Mouse (Mus musculus): ENCODE measurements at regions not wholly inside any gene's neighbourhood (a gene's known extent, or its start where the extent isn't known, plus 50 kb on each side); places are given as distances from the start of the nearest gene placed in this dataset.
A peak's percentile ranks its signal among the peaks of the same experiment; 100 is the strongest.
"Not testable (repeated sequence)": the region's sequence is repeated elsewhere in the genome, so short reads cannot be mapped to it uniquely, and the experiment has no call there.

GRCm38 (mm10) chr12:17852138-17852537 is 161.5 kb downstream of the Hpcal1 start:
- not testable (repeated sequence) for H3K27ac ChIP-seq (ENCODE audit: insufficient read depth, low read depth, low read length)
- WGBS = 21% methylated on average over 3 of the region's 3 CpGs

GRCm38 (mm10) chr12:17872491-17872890 is 181.8 kb downstream of the Hpcal1 start:
- 75% methylated on average over 6 of the region's 6 CpGs for WGBS
- H3K4me1 ChIP-seq (ENCODE audit: control insufficient read depth, insufficient read depth, low read length); H3K4me3 ChIP-seq (ENCODE audit: insufficient read depth, low read depth, low read length); H3K27ac ChIP-seq (ENCODE audit: insufficient read depth, low read depth, low read length): not testable (repeated sequence)

More at GRCm38 (mm10) chr12:17852138-17852537, 161.5 kb downstream of the Hpcal1 start:
- not testable (repeated sequence) for H3K4me3 ChIP-seq (ENCODE audit: insufficient read depth, low read depth, low read length); H3K4me1 ChIP-seq (ENCODE audit: control insufficient read depth, insufficient read depth, low read length)

GRCm38 (mm10) chr12:17881371-17882116 is 190.9 kb downstream of the Hpcal1 start:
- peak; percentile 54 for TF ChIP-seq CTCF (IDR thresholded peaks at IDR 0.05; ENCODE audit: insufficient read depth, low read depth, low read length)
- TF ChIP-seq POLR2A (IDR thresholded peaks at IDR 0.05; ENCODE audit: insufficient read depth, low read depth, low read length) = peak; percentile 20; the same call in 1 of the 2 replicates
- H3K27ac ChIP-seq (ENCODE audit: insufficient read depth, low read depth, low read length) = no peak overlapping the region
- WGBS = under 1% methylated on average over 59 of the region's 59 CpGs
- no peaks in the 10 kb centered on the region for H3K4me1 ChIP-seq (ENCODE audit: control insufficient read depth, insufficient read depth, low read length)
- peak overlapping the region; percentile 95 for H3K4me3 ChIP-seq (ENCODE audit: insufficient read depth, low read depth, low read length)

DNA sequence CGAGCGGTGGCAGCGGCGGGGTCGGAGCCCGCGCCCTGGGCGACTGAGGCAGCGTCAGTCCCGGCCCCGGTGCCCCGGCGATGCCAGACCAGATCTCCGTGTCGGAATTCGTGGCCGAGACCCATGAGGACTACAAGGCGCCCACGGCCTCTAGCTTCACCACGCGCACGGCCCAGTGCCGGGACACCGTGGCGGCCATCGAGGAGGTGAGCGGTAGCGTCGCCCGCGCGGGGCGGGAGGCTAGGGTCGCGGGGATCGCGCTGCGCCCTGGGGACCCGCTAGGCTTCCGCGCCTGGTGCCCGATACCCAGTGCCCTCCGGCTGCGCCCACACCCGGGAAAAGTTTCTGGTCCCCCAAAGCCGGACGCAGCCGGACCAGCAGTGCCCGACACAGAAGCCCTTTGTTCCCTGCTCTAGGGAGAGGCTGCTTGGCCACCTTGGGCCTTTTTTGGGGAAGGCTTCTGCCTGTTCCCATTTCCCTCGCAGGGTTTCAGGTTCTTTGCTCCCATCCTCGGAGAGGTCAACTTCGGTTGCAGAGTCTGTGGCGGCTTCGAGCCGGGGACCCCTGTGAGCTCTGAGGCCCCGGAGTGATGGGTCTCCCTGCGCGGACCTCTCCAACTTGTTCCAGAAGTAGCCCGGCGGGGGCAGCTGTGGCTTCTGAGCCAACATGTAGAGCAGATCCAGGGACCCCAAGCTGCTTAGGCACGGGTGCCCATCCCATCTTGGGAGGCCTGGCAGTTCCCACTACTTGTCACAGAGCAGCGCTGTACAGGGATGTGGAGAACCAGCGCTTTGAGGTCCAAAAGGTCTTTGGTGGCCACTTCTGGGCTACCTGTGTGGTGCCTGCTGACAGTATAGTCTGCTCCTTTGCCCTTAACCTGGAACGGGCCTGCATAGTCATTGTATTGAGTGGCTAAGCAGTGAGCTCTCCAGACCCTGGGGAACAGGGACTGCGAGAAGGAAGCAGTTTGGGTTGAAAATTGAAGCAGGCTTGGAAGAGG is 191.8 kb downstream of the Hpcal1 start:
- not testable (repeated sequence) for H3K27ac ChIP-seq (ENCODE audit: insufficient read depth, low read depth, low read length); H3K4me1 ChIP-seq (ENCODE audit: control insufficient read depth, insufficient read depth, low read length)
- H3K4me3 ChIP-seq (ENCODE audit: insufficient read depth, low read depth, low read length) = peak overlapping the region; percentile 95
- 2% methylated on average over 65 of the region's 65 CpGs for WGBS

DNA sequence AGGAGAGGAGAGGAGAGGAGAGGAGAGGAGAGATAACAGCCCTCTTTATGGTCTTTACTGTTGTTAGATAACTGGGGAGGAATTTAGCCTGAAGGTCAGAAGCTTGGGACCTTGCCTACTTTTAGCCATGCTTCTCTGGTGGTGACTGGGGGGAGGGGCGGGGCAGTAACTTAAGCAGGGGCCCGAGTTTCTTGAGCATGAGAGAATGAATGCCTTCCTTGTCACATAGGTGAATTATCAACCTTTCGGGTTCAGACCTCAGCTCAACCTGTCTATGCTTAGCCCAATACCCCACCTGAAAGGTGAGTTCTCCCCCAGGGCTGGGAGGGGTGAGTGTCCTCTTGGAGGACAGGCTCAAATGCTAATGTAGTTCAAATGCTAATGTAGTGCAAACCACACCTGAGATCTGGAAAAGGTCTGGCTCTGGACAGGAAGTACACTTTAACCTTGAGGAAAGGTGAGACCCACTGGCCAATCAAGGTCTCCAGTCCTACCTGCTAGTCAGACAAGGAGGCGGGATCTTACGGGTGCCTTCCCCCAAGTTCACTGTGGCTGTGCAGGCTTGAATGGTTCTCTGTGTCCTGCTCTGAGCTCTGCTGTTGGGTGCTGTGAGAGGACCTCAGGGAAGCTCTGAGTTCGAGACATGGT is 201.1 kb downstream of the Hpcal1 start:
- H3K27ac ChIP-seq (ENCODE audit: insufficient read depth, low read depth, low read length); H3K4me3 ChIP-seq (ENCODE audit: insufficient read depth, low read depth, low read length); H3K4me1 ChIP-seq (ENCODE audit: control insufficient read depth, insufficient read depth, low read length): not testable (repeated sequence)
- WGBS = 97% methylated on average over 6 of the region's 6 CpGs

GRCm38 (mm10) chr12:17913058-17913457 is 222.4 kb downstream of the Hpcal1 start:
- H3K27ac ChIP-seq (ENCODE audit: insufficient read depth, low read depth, low read length); H3K4me1 ChIP-seq (ENCODE audit: control insufficient read depth, insufficient read depth, low read length); H3K4me3 ChIP-seq (ENCODE audit: insufficient read depth, low read depth, low read length): not testable (repeated sequence)
- 94% methylated on average over 3 of the region's 3 CpGs for WGBS
